In genomic region chr11:116893532-116894442, GRCm38 (mm10) we compare ENCODE assay signal across 19 mouse cellular contexts. TPM values are rescaled to one million over a fixed set of nuclear protein-coding genes. Genes with fewer than 3 reads are reported as not detected.
DNase-seq lines count a peak whose midpoint lies in the region; ATAC-seq and TF ChIP-seq lines count a peak whose summit lies in the region.
"Had no signal": no experiment of that assay in that cellular context is flagged by ENCODE, and none has a peak within 500 bp of the region (broad histone marks: within the 10 kb centered on the region; RNA-seq: fewer than 3 reads in every experiment).

No protein-coding gene starts in this region.

- no peak overlapping the region for H3K27ac ChIP-seq in heart, embryonic 11.5 days (ENCODE audit: low read depth, low read length)
- no peak overlapping the region for H3K27ac ChIP-seq in heart, embryonic 12.5 days (ENCODE audit: poor library complexity, severe bottlenecking)
- H3K27ac ChIP-seq in lung, embryonic 14.5 days (ENCODE audit: low read depth): no peak overlapping the region
- H3K27ac ChIP-seq: intestine, embryonic 15.5 days; limb, embryonic 13.5 days; neural tube, embryonic 15.5 days had no signal

- no peaks in the 10 kb centered on the region for H3K4me1 ChIP-seq in heart, embryonic 11.5 days (ENCODE audit: control insufficient read depth, insufficient read depth, low read length)
- peaks cover 5% of the 10 kb centered on the region; the same call in 1 of the 2 replicates for H3K4me1 ChIP-seq in heart, embryonic 12.5 days (replicated peaks)
- 0 out of 2 replicates have a peak, but pooled peaks cover 2% of the 10 kb centered on the region for H3K4me1 ChIP-seq in lung, embryonic 14.5 days (ENCODE audit: insufficient read depth)
- H3K4me1 ChIP-seq in E14TG2a.4 (replicated peaks; ENCODE audit: low read depth, low read length): peaks cover 89% of the 10 kb centered on the region

- no peaks in the 10 kb centered on the region for H3K9me3 ChIP-seq in heart, embryonic 11.5 days (replicated peaks; ENCODE audit: control insufficient read depth, low read length)
- H3K9me3 ChIP-seq in heart, embryonic 12.5 days (replicated peaks): no peaks in the 10 kb centered on the region
- H3K9me3 ChIP-seq in lung, embryonic 14.5 days (ENCODE audit: low read depth, low read length): no peaks in the 10 kb centered on the region
- H3K9me3 ChIP-seq in E14TG2a.4 (ENCODE audit: low read length): peaks cover 10% of the 10 kb centered on the region
- H3K9me3 ChIP-seq: intestine, embryonic 15.5 days; limb, embryonic 13.5 days; neural tube, embryonic 15.5 days had no signal

- peak; percentile 24 for DNase-seq in lung, embryonic 14.5 days
- no peak for DNase-seq in lung, postnatal 10 days
- peak; percentile 66 for DNase-seq in brain, adult 2 months (ENCODE audit: low read depth, low spot score)
- no peak for DNase-seq in liver
- DNase-seq in adrenal gland, postnatal 4 days (ENCODE audit: low spot score in 2 of 2): no peak
- DNase-seq: cerebellum, postnatal 36 days; heart, postnatal 10 days; kidney, postnatal 36 days; midbrain, embryonic 14.5 days; thymus, adult 18-20 months had no signal

- peaks cover 5% of the 10 kb centered on the region; the same call in 1 of the 2 replicates for H3K27me3 ChIP-seq in heart, embryonic 11.5 days (ENCODE audit: control insufficient read depth, insufficient read depth, low read length)
- H3K27me3 ChIP-seq in heart, embryonic 12.5 days (replicated peaks): peaks cover 21% of the 10 kb centered on the region; the same call in 1 of the 2 replicates
- H3K27me3 ChIP-seq in lung, embryonic 14.5 days (ENCODE audit: insufficient read depth, low read length): no peaks in the 10 kb centered on the region
- no peaks in the 10 kb centered on the region for H3K27me3 ChIP-seq in E14TG2a.4 (ENCODE audit: insufficient read depth, low read length)
- H3K27me3 ChIP-seq: limb, embryonic 13.5 days; neural tube, embryonic 15.5 days had no signal

- no peak overlapping the region for H3K9ac ChIP-seq in heart, embryonic 11.5 days (ENCODE audit: low read depth, low read length)
- H3K9ac ChIP-seq in heart, embryonic 12.5 days: no peak overlapping the region
- no peak overlapping the region for H3K9ac ChIP-seq in lung, embryonic 14.5 days
- H3K9ac ChIP-seq: intestine, embryonic 15.5 days; limb, embryonic 13.5 days; neural tube, embryonic 15.5 days had no signal

- WGBS in heart, embryonic 11.5 days (ENCODE audit: insufficient replicate concordance): 70% methylated on average over 19 of the region's 19 CpGs
- 66% methylated on average over 19 of the region's 19 CpGs for WGBS in heart, embryonic 12.5 days
- WGBS in lung, embryonic 14.5 days: 56% methylated on average over 19 of the region's 19 CpGs

- ATAC-seq in heart, embryonic 11.5 days (replicated peaks; ENCODE audit: insufficient number of reproducible peaks, low FRiP score, low TSS enrichment): 0 out of 2 replicates have a peak, but pooled peaks have one; percentile 22
- no peak for ATAC-seq in heart, embryonic 12.5 days (ENCODE audit: insufficient number of reproducible peaks, low FRiP score)
- ATAC-seq in lung, embryonic 14.5 days (ENCODE audit: insufficient read depth): no peak; the same call in 1 of the 2 replicates
- ATAC-seq: intestine, embryonic 15.5 days; lung, postnatal 0 days had no signal

- H3K4me2 ChIP-seq in heart, embryonic 11.5 days: no peak overlapping the region
- no peak overlapping the region for H3K4me2 ChIP-seq in heart, embryonic 12.5 days
- no peak overlapping the region for H3K4me2 ChIP-seq in lung, embryonic 14.5 days
- H3K4me2 ChIP-seq: intestine, embryonic 15.5 days; limb, embryonic 13.5 days; neural tube, embryonic 15.5 days had no signal

- H3K4me3 ChIP-seq in heart, embryonic 11.5 days (ENCODE audit: low read depth, low read length): no peak overlapping the region
- H3K4me3 ChIP-seq in heart, embryonic 12.5 days: no peak overlapping the region
- no peak overlapping the region for H3K4me3 ChIP-seq in lung, embryonic 14.5 days (ENCODE audit: low read depth, low read length)
- H3K4me3 ChIP-seq in E14TG2a.4 (replicated peaks; ENCODE audit: low read length): peak overlapping the region; percentile 41; the same call in 1 of the 2 replicates
- H3K4me3 ChIP-seq: intestine, embryonic 15.5 days; limb, embryonic 13.5 days; neural tube, embryonic 15.5 days had no signal

- no peak for TF ChIP-seq CTCF in lung, embryonic 14.5 days (IDR thresholded peaks at IDR 0.05; ENCODE audit: low read depth)
- no peak for TF ChIP-seq CTCF in E14TG2a.4 (conservative IDR thresholded peaks at IDR 0.05; ENCODE audit: low read length)

- no peaks in the 10 kb centered on the region for H3K36me3 ChIP-seq in heart, embryonic 11.5 days (ENCODE audit: control insufficient read depth, insufficient read depth, low read length)
- H3K36me3 ChIP-seq in heart, embryonic 12.5 days: no peaks in the 10 kb centered on the region
- no peaks in the 10 kb centered on the region for H3K36me3 ChIP-seq in lung, embryonic 14.5 days (ENCODE audit: insufficient read depth)
- H3K36me3 ChIP-seq in E14TG2a.4 (ENCODE audit: insufficient read depth, low read length): no peaks in the 10 kb centered on the region
- H3K36me3 ChIP-seq: intestine, embryonic 15.5 days; limb, embryonic 13.5 days; neural tube, embryonic 15.5 days had no signal

RNA-seq across cellular contexts. Expression of gene Mgat5b, which starts 24.9 kb away (rescaled TPM):
- 0.29 and 0.66 TPM in 2 replicates for polyA plus RNA-seq in heart, embryonic 11.5 days (2014; fragmentation: Nextera tagmentation; extraction: Ambion mirVana)
- 0.75 and 0.85 TPM in 2 replicates for polyA plus RNA-seq in heart, embryonic 12.5 days (2016; fragmentation: Nextera tagmentation; extraction: Ambion mirVana)
- 0.22 and 0.59 TPM in 2 replicates for polyA plus RNA-seq in lung, embryonic 14.5 days (2014; fragmentation: Nextera tagmentation; extraction: Ambion mirVana)
- total RNA-seq in adrenal gland, postnatal 4 days (2021): 1 to 10 TPM; 4.1 to 4.5 TPM
- total RNA-seq: granulocyte monocyte progenitor cell, adult 5-6 weeks had no signal
- polyA plus RNA-seq: C2C12; lung, postnatal 0 days had no signal

RNA-seq across cellular contexts. Expression of gene Srsf2, which starts 40.9 kb away (rescaled TPM):
- polyA plus RNA-seq in heart, embryonic 11.5 days (2014; fragmentation: Nextera tagmentation; extraction: Ambion mirVana): 577 and 621 TPM in 2 replicates
- polyA plus RNA-seq in heart, embryonic 12.5 days (2016; fragmentation: Nextera tagmentation; extraction: Ambion mirVana): 605 and 640 TPM in 2 replicates
- polyA plus RNA-seq in lung, embryonic 14.5 days (2014; fragmentation: Nextera tagmentation; extraction: Ambion mirVana): 1,038 and 1,045 TPM in 2 replicates
- 100 to 1,000 TPM; 336 to 337 TPM for total RNA-seq in adrenal gland, postnatal 4 days (2021)

RNA-seq across cellular contexts. Expression of gene Mfsd11, which starts 41.5 kb away (rescaled TPM):
- 29.3 and 35.8 TPM in 2 replicates for polyA plus RNA-seq in heart, embryonic 11.5 days (2014; fragmentation: Nextera tagmentation; extraction: Ambion mirVana)
- polyA plus RNA-seq in heart, embryonic 12.5 days (2016; fragmentation: Nextera tagmentation; extraction: Ambion mirVana): 37.6 and 39.9 TPM in 2 replicates
- polyA plus RNA-seq in lung, embryonic 14.5 days (2014; fragmentation: Nextera tagmentation; extraction: Ambion mirVana): 31.8 and 36.7 TPM in 2 replicates
- total RNA-seq in adrenal gland, postnatal 4 days (2021): 10 to 100 TPM; 40.9 to 43.9 TPM

RNA-seq across cellular contexts. Expression of gene Jmjd6, which starts 50.5 kb away (rescaled TPM):
- 83.2 and 89.0 TPM in 2 replicates for polyA plus RNA-seq in heart, embryonic 11.5 days (2014; fragmentation: Nextera tagmentation; extraction: Ambion mirVana)
- polyA plus RNA-seq in heart, embryonic 12.5 days (2016; fragmentation: Nextera tagmentation; extraction: Ambion mirVana): 76.9 and 77.8 TPM in 2 replicates
- polyA plus RNA-seq in lung, embryonic 14.5 days (2014; fragmentation: Nextera tagmentation; extraction: Ambion mirVana): 61.2 and 66.3 TPM in 2 replicates
- total RNA-seq in adrenal gland, postnatal 4 days (2021): 10 to 100 TPM; 38.6 to 39.2 TPM

RNA-seq across cellular contexts. Expression of gene Mettl23, which starts 50.7 kb away (rescaled TPM):
- polyA plus RNA-seq in heart, embryonic 11.5 days (2014; fragmentation: Nextera tagmentation; extraction: Ambion mirVana): 58.5 and 60.4 TPM in 2 replicates
- 55.5 and 57.4 TPM in 2 replicates for polyA plus RNA-seq in heart, embryonic 12.5 days (2016; fragmentation: Nextera tagmentation; extraction: Ambion mirVana)
- polyA plus RNA-seq in lung, embryonic 14.5 days (2014; fragmentation: Nextera tagmentation; extraction: Ambion mirVana): 58.3 and 62.2 TPM in 2 replicates
- 10 to 100 TPM; 34.1 to 34.2 TPM for total RNA-seq in adrenal gland, postnatal 4 days (2021)

Comparison
In these comparisons a context has a peak if more than half of its experiments do, and no peak if none do; other contexts are left out.
1. DNase-seq: peak in lung, embryonic 14.5 days (single experiment) and brain, adult 2 months (single experiment); none in lung, postnatal 10 days (single experiment), liver (single experiment) and adrenal gland, postnatal 4 days (0 of 2).